Comparison of ENCODE assay signal across 22 mouse cellular contexts in the genomic region with DNA sequence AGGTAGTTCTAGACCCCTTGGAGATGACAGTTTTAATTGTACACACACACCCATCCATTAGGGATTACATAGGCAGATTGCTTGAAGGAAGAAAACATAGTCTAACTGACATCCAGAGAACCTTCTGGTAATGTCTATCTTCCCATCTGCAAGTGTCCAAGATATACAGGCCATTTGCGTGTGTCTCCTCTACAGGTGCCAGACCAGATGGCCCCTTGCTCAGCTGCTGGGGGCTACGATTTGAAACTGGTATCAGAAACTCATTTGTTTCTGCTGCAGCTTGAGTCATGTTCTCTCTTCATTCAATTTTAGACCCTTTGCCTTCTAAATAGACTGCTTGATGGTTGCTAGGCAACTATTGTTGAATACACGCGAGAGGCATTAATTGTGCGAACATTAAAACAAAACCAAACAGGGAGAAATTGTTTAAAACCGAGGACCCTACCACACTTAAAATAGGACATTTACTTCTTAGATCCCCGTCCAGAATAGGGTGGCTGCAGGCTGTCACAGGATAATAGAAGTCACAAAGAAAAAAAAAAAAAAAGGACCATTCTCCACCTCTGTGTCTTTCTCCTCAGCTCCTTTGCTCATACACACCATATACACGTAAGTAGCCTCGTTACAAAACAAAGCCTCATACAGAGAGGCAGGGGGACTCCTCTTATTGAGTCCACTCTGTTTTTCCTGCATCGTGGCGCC.
DNase-seq lines count a peak whose midpoint lies in the region; ATAC-seq and TF ChIP-seq lines count a peak whose summit lies in the region.
"Had no signal": no experiment of that assay in that cellular context is flagged by ENCODE, and none has a peak within 500 bp of the region (broad histone marks: within the 10 kb centered on the region; RNA-seq: fewer than 3 reads in every experiment).

No protein-coding gene starts in this region.

- H3K27ac ChIP-seq in forebrain, embryonic 13.5 days: no peak overlapping the region
- H3K27ac ChIP-seq in hindbrain, embryonic 13.5 days: 0 out of 2 replicates have a peak overlapping the region, but pooled peaks have one; percentile 30
- H3K27ac ChIP-seq in midbrain, embryonic 14.5 days (replicated peaks; ENCODE audit: low read depth, low read length): no peak overlapping the region; the same call in 1 of the 2 replicates
- H3K27ac ChIP-seq: embryonic facial prominence, embryonic 15.5 days; heart, embryonic 15.5 days; stomach, embryonic 15.5 days had no signal

- H3K27me3 ChIP-seq in forebrain, embryonic 13.5 days: no peaks in the 10 kb centered on the region
- H3K27me3 ChIP-seq in hindbrain, embryonic 13.5 days: no peaks in the 10 kb centered on the region
- H3K27me3 ChIP-seq in midbrain, embryonic 14.5 days (ENCODE audit: control insufficient read depth, insufficient read depth, low read length): no peaks in the 10 kb centered on the region
- H3K27me3 ChIP-seq: embryonic facial prominence, embryonic 15.5 days; heart, embryonic 15.5 days; liver, embryonic 15.5 days; stomach, embryonic 15.5 days had no signal

- 9% methylated on average over 11 of the region's 11 CpGs for WGBS in forebrain, embryonic 13.5 days
- 20% methylated on average over 11 of the region's 11 CpGs for WGBS in hindbrain, embryonic 13.5 days
- WGBS in midbrain, embryonic 14.5 days: 22% methylated on average over 11 of the region's 11 CpGs

- no peak overlapping the region for H3K4me3 ChIP-seq in forebrain, embryonic 13.5 days
- no peak overlapping the region for H3K4me3 ChIP-seq in hindbrain, embryonic 13.5 days
- H3K4me3 ChIP-seq in midbrain, embryonic 14.5 days (replicated peaks; ENCODE audit: low read depth, low read length): no peak overlapping the region
- H3K4me3 ChIP-seq: embryonic facial prominence, embryonic 15.5 days; heart, embryonic 15.5 days; liver, embryonic 15.5 days; stomach, embryonic 15.5 days had no signal

- no peak for TF ChIP-seq CTCF in brain, embryonic 14.5 days (IDR thresholded peaks at IDR 0.05; ENCODE audit: borderline replicate concordance, extremely low read depth, insufficient read depth, insufficient read length)

- H3K36me3 ChIP-seq in forebrain, embryonic 13.5 days (ENCODE audit: poor library complexity, severe bottlenecking): 0 out of 2 replicates have a peak, but pooled peaks cover 7% of the 10 kb centered on the region
- no peaks in the 10 kb centered on the region for H3K36me3 ChIP-seq in hindbrain, embryonic 13.5 days
- no peaks in the 10 kb centered on the region for H3K36me3 ChIP-seq in midbrain, embryonic 14.5 days (ENCODE audit: control insufficient read depth, insufficient read depth, low read length)
- H3K36me3 ChIP-seq: heart, embryonic 15.5 days; liver, embryonic 15.5 days had no signal

- H3K9me3 ChIP-seq in forebrain, embryonic 13.5 days (replicated peaks): peaks cover 7% of the 10 kb centered on the region; the same call in 1 of the 2 replicates
- H3K9me3 ChIP-seq in hindbrain, embryonic 13.5 days: no peaks in the 10 kb centered on the region
- H3K9me3 ChIP-seq in midbrain, embryonic 14.5 days (ENCODE audit: control insufficient read depth, low read length): peaks cover 5% of the 10 kb centered on the region; the same call in 1 of the 2 replicates
- H3K9me3 ChIP-seq: embryonic facial prominence, embryonic 15.5 days; heart, embryonic 15.5 days; liver, embryonic 15.5 days; stomach, embryonic 15.5 days had no signal

- peaks cover 14% of the 10 kb centered on the region for H3K4me1 ChIP-seq in forebrain, embryonic 13.5 days
- peaks cover 37% of the 10 kb centered on the region for H3K4me1 ChIP-seq in hindbrain, embryonic 13.5 days (replicated peaks)
- H3K4me1 ChIP-seq in midbrain, embryonic 14.5 days (ENCODE audit: control insufficient read depth, insufficient read depth, low read length): peaks cover 15% of the 10 kb centered on the region

- DNase-seq in brain, embryonic 14.5 days (ENCODE audit: low read depth): peak; percentile 79
- peak; percentile 65 for DNase-seq in midbrain, embryonic 14.5 days
- DNase-seq in adrenal gland, adult 2 months: no peak
- no peak for DNase-seq in adrenal gland, postnatal 10 days
- DNase-seq in spleen, postnatal 4 days (ENCODE audit: low spot score in 2 of 2): no peak
- DNase-seq: B cell, adult 2 months; cerebellum, postnatal 10 days; embryo, embryonic 11 days; gastrocnemius, postnatal 10 days; heart, adult 18-20 months; kidney, adult 2 months; kidney, postnatal 14 days; spleen, adult 18-20 months; thymus, postnatal 14 days had no signal

- H3K9ac ChIP-seq in forebrain, embryonic 13.5 days: peak overlapping the region; percentile 10; the same call in 1 of the 2 replicates
- H3K9ac ChIP-seq in hindbrain, embryonic 13.5 days: 0 out of 2 replicates have a peak overlapping the region, but pooled peaks have one; percentile 8
- no peak overlapping the region for H3K9ac ChIP-seq in midbrain, embryonic 14.5 days (replicated peaks; ENCODE audit: low read length)
- H3K9ac ChIP-seq: embryonic facial prominence, embryonic 15.5 days; heart, embryonic 15.5 days; liver, embryonic 15.5 days; stomach, embryonic 15.5 days had no signal

- peak; percentile 69 for ATAC-seq in forebrain, embryonic 13.5 days
- 0 out of 2 replicates have a peak, but pooled peaks have one; percentile 29 for ATAC-seq in hindbrain, embryonic 13.5 days (ENCODE audit: low FRiP score)
- no peak for ATAC-seq in midbrain, embryonic 14.5 days (ENCODE audit: low FRiP score, low TSS enrichment)
- ATAC-seq in inflammation-experienced regulatory T-cells, adult 6 months: no peak
- ATAC-seq: lung, postnatal 0 days had no signal

- no peak for TF ChIP-seq POLR2A in brain, embryonic 14.5 days (IDR thresholded peaks at IDR 0.05; ENCODE audit: borderline replicate concordance, extremely low read depth, insufficient read depth, insufficient read length, poor library complexity, severe bottlenecking)

- peak overlapping the region; percentile 48 for H3K4me2 ChIP-seq in forebrain, embryonic 13.5 days
- peak overlapping the region; percentile 21; the same call in 1 of the 2 replicates for H3K4me2 ChIP-seq in hindbrain, embryonic 13.5 days
- peak overlapping the region; percentile 21 for H3K4me2 ChIP-seq in midbrain, embryonic 14.5 days (ENCODE audit: low read length)
- H3K4me2 ChIP-seq: embryonic facial prominence, embryonic 15.5 days; heart, embryonic 15.5 days; liver, embryonic 15.5 days; stomach, embryonic 15.5 days had no signal

Comparison
In these comparisons a context has a peak if more than half of its experiments do, and no peak if none do; other contexts are left out.
1. DNase-seq: peak in brain, embryonic 14.5 days (single experiment) and midbrain, embryonic 14.5 days (single experiment); none in adrenal gland, adult 2 months (single experiment), adrenal gland, postnatal 10 days (single experiment) and spleen, postnatal 4 days (0 of 2).
2. ATAC-seq: peak in forebrain, embryonic 13.5 days (single experiment) and hindbrain, embryonic 13.5 days (single experiment); none in midbrain, embryonic 14.5 days (single experiment) and inflammation-experienced regulatory T-cells, adult 6 months (single experiment).
3. Peak in every context shown above with its lines, with median percentiles within 50 percentile points of each other: H3K4me2 ChIP-seq.